Mouse (Mus musculus) bone marrow macrophage, adult 2 months (primary cell): ENCODE results near the gene Gatm.

ENCODE experiments used
- CTCF ChIP-seq: IDR thresholded peaks from 2 replicates; pipeline ENCODE4 v1.5.1; 2012; ENCODE audit warnings: low read depth, mild to moderate bottlenecking, low read length, moderate library complexity
- POLR2A ChIP-seq: IDR thresholded peaks from 2 replicates; pipeline ENCODE4 v1.6.1; 2012; ENCODE audit warnings: mild to moderate bottlenecking, low read depth, low read length, borderline replicate concordance

GRCm38 (mm10) chr2:122616237-122616636 lies 5.1 kb upstream of the Gatm start:
- TF ChIP-seq CTCF, result no peak
- TF ChIP-seq POLR2A, result no peak
